Mouse (Mus musculus): ENCODE measurements around the gene Cxcl17. TPM values are rescaled to one million over a fixed set of nuclear protein-coding genes. Genes with fewer than 3 reads are reported as not detected.
A peak's percentile ranks its signal among the peaks of the same experiment; 100 is the strongest.

Gene Cxcl17
- polyA plus RNA-seq, 1 experiment from 2014 or later = 0.18 TPM

DNA sequence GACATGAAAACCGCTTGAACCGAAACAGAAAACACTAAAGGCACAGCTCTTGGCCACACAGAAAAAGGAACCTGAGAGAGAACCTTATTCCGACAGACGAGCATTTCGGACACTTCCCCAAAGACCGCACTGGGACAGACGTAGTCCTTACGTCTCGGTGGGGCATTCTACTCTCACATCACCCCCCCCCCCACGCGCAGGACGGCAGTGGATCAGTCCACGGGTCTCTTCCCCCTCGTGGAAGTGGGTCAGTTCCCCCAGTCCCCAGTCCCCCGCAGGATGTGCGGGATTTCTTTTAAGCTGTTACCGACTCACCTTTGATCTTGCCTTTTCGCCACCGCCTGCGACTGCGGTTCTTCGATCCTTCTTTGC is 17.5 kb downstream of the Cxcl17 start:
- peak overlapping the region; percentile 70 for H3K4me3 ChIP-seq (ENCODE audit: low read length)
- peak overlapping the region; percentile 68 for H3K4me2 ChIP-seq (ENCODE audit: low read depth, low read length)
- peak; percentile 31 for ATAC-seq
- H3K9me3 ChIP-seq (ENCODE audit: control insufficient read depth, low read length) = no peaks in the 10 kb centered on the region
- peaks cover 37% of the 10 kb centered on the region for H3K4me1 ChIP-seq (ENCODE audit: control insufficient read depth, insufficient read depth, low read length)
- no peaks in the 10 kb centered on the region for H3K27me3 ChIP-seq (replicated peaks; ENCODE audit: control insufficient read depth, insufficient read depth, low read length)
- no peaks in the 10 kb centered on the region for H3K36me3 ChIP-seq (ENCODE audit: control insufficient read depth, insufficient read depth, low read length)
- under 1% methylated on average over 22 of the region's 22 CpGs for WGBS
- peak overlapping the region; percentile 45; the same call in 1 of the 2 replicates for H3K27ac ChIP-seq (ENCODE audit: low read length)
- H3K9ac ChIP-seq (ENCODE audit: low read depth, low read length) = peak overlapping the region; percentile 78

DNA sequence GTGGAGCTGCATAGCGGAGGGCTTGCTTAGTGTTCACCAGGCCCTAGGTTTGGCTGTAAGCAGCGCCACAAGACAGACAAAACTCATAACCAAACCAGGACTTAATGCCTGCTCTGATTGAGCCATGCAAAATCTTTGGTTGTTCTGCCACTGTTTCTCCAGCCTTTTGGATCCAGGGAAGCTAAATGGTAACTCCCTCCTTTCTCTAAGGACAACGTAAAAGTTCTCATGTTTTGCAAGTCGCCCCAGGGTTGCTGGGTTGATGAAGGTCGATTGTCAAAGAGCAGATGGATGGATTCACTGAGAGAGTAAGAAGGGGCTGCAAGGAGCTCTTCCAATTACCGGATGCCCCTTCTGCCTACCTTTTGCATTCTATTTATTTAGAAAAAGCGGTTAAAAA is 17.9 kb downstream of the Cxcl17 start:
- H3K27ac ChIP-seq (ENCODE audit: low read length) = no peak overlapping the region
- WGBS = 11% methylated on average over 7 of the region's 7 CpGs
- no peaks in the 10 kb centered on the region for H3K27me3 ChIP-seq (replicated peaks; ENCODE audit: control insufficient read depth, insufficient read depth, low read length)
- peak overlapping the region; percentile 70 for H3K4me3 ChIP-seq (ENCODE audit: low read length)
- no peaks in the 10 kb centered on the region for H3K9me3 ChIP-seq (ENCODE audit: control insufficient read depth, low read length)
- H3K36me3 ChIP-seq (ENCODE audit: control insufficient read depth, insufficient read depth, low read length) = no peaks in the 10 kb centered on the region
- H3K9ac ChIP-seq (ENCODE audit: low read depth, low read length) = peak overlapping the region; percentile 78
- no peak for ATAC-seq
- H3K4me1 ChIP-seq (ENCODE audit: control insufficient read depth, insufficient read depth, low read length) = peaks cover 42% of the 10 kb centered on the region
- H3K4me2 ChIP-seq (ENCODE audit: low read depth, low read length) = peak overlapping the region; percentile 68

DNA sequence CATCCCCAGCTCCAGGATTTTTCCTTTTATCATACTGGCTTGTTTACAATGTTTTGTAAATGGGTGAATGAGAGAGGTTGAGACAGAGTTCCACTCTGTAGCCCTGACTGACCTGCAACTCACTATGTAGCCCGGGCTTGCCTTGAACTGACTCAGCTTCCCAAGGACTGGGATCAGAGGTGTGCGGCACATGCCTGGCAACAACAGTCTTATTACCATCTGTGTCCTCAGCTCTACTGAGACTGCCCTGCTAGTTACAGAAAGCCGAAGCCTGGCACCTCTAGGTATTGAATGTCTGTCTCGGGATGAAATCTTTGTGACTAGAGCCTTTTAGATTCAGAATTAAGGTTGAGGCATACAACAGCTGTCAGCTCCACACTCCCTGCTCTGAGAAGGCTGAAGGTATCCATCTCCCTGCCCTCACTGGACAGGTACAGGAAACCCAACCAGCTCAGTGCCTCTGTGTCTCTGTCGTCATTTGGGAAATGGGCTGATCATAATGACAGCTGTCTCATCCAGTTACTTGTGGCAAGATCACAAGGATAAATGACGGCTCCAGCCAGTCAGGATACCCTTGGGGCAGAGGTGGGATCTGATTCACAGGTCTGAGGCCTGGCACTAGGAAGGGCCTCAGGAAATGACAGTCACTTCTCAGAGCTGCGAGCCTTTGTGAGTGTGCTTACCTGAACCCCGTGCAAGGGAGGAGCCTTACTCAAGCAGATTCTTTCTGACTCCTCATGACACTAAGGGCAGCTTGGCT is 19.1 kb downstream of the Cxcl17 start:
- Histone ChIP-seq H3K4me3 (ENCODE audit: low read length) (0 out of 2 replicates have a peak overlapping the region, but pooled peaks have one; percentile 70), H3K9me3 (ENCODE audit: control insufficient read depth, low read length) (no peaks in the 10 kb centered on the region), H3K27ac (ENCODE audit: low read length) (no peak overlapping the region), H3K4me1 (ENCODE audit: control insufficient read depth, insufficient read depth, low read length) (peaks cover 47% of the 10 kb centered on the region), H3K4me2 (ENCODE audit: low read depth, low read length) (peak overlapping the region; percentile 68), H3K36me3 (ENCODE audit: control insufficient read depth, insufficient read depth, low read length) (no peaks in the 10 kb centered on the region), H3K9ac (ENCODE audit: low read depth, low read length) (no peak overlapping the region), H3K27me3 (replicated peaks; ENCODE audit: control insufficient read depth, insufficient read depth, low read length) (no peaks in the 10 kb centered on the region)
- 79% methylated on average over 8 of the region's 8 CpGs for WGBS
- ATAC-seq = no peak

DNA sequence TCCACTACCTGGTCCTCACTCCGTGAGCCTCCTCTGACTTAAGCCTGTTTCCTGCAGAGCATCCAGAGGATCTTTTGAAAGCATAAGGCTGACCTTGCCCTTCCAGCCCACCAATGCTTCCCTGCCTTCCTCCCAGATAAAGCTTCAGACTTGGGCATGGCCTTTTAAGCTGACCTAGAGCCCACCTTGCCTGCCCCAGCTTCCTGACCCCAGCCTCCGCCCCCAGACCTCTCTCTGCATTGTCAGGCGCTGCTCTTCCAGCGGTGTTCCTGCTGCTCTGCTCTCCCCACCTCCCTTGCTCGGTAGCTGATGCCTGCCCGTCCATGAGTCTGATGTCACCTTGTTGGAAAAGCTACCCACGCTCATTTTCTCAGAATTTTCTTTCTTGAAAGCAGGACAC is 19.8 kb downstream of the Cxcl17 start:
- H3K4me1 ChIP-seq (ENCODE audit: control insufficient read depth, insufficient read depth, low read length) = peaks cover 47% of the 10 kb centered on the region
- no peaks in the 10 kb centered on the region for H3K9me3 ChIP-seq (ENCODE audit: control insufficient read depth, low read length)
- no peak overlapping the region for H3K4me3 ChIP-seq (ENCODE audit: low read length)
- no peak overlapping the region for H3K27ac ChIP-seq (ENCODE audit: low read length)
- no peak overlapping the region for H3K9ac ChIP-seq (ENCODE audit: low read depth, low read length)
- no peak overlapping the region for H3K4me2 ChIP-seq (ENCODE audit: low read depth, low read length)
- no peak for ATAC-seq
- WGBS = 66% methylated on average over 7 of the region's 7 CpGs
- H3K27me3 ChIP-seq (replicated peaks; ENCODE audit: control insufficient read depth, insufficient read depth, low read length) = no peaks in the 10 kb centered on the region
- H3K36me3 ChIP-seq (ENCODE audit: control insufficient read depth, insufficient read depth, low read length) = no peaks in the 10 kb centered on the region

DNA sequence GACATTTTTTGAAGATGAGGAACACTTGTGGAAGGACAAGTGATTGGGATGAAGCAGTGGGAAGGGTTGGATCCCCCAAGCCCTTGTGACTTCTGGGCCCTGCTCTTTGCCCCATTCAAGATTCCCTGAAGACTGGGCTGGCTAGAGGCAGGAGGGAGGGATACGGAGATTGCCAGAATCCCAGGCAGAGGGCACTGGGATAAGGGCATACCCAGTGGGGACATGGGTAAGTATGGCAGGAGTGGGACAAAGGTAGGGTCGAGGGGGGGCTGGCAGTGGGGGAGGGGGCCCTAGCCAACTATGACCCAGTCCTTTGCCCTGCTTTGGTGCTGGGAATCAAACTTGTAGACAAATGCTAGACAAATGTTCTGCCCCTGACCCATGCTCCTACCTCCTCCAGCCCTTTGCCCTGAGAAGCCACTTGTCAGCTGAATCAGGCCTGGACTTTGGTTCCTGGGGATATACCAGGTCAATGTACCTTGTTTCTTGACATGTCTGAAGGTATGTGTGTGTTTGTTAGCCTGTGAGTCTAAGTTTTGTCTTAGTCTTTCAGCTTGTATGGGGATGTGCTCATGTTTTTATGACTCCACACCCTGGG is 20.7 kb downstream of the Cxcl17 start:
- H3K9me3 ChIP-seq (ENCODE audit: control insufficient read depth, low read length) = no peaks in the 10 kb centered on the region
- H3K36me3 ChIP-seq (ENCODE audit: control insufficient read depth, insufficient read depth, low read length) = no peaks in the 10 kb centered on the region
- H3K4me2 ChIP-seq (ENCODE audit: low read depth, low read length) = no peak overlapping the region
- WGBS = 88% methylated on average over 2 of the region's 2 CpGs
- no peak overlapping the region for H3K9ac ChIP-seq (ENCODE audit: low read depth, low read length)
- H3K4me1 ChIP-seq (ENCODE audit: control insufficient read depth, insufficient read depth, low read length) = peaks cover 47% of the 10 kb centered on the region
- H3K4me3 ChIP-seq (ENCODE audit: low read length) = no peak overlapping the region
- H3K27ac ChIP-seq (ENCODE audit: low read length) = no peak overlapping the region
- H3K27me3 ChIP-seq (replicated peaks; ENCODE audit: control insufficient read depth, insufficient read depth, low read length) = no peaks in the 10 kb centered on the region
- ATAC-seq = no peak

DNA sequence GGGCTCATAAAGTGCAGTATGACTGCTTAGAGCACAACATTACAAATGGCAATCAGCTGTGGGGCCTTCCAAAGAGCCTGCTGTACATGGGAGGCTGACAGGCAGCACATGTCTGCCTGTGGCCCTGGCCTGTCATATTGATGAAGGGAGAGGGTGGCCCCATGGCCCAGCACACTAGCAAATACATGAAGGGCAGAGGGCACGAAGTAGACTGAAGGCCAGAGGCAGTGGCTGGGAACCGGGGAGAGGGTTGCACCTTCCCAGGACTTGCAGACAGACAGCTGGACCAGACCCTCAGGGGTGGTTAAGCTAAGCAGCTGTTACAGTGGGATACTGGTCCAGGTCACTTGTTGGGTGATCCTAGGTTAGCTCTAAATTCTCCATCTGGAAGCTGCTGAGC is 21.7 kb downstream of the Cxcl17 start:
- Histone ChIP-seq H3K27me3 (replicated peaks; ENCODE audit: control insufficient read depth, insufficient read depth, low read length) (no peaks in the 10 kb centered on the region), H3K9me3 (ENCODE audit: control insufficient read depth, low read length) (no peaks in the 10 kb centered on the region), H3K4me2 (ENCODE audit: low read depth, low read length) (no peak overlapping the region), H3K27ac (ENCODE audit: low read length) (peak overlapping the region; percentile 38; the same call in 1 of the 2 replicates), H3K4me1 (ENCODE audit: control insufficient read depth, insufficient read depth, low read length) (peaks cover 50% of the 10 kb centered on the region), H3K9ac (ENCODE audit: low read depth, low read length) (no peak overlapping the region), H3K4me3 (ENCODE audit: low read length) (no peak overlapping the region), H3K36me3 (ENCODE audit: control insufficient read depth, insufficient read depth, low read length) (no peaks in the 10 kb centered on the region)
- 47% methylated on average over 2 of the region's 2 CpGs for WGBS
- no peak for ATAC-seq

DNA sequence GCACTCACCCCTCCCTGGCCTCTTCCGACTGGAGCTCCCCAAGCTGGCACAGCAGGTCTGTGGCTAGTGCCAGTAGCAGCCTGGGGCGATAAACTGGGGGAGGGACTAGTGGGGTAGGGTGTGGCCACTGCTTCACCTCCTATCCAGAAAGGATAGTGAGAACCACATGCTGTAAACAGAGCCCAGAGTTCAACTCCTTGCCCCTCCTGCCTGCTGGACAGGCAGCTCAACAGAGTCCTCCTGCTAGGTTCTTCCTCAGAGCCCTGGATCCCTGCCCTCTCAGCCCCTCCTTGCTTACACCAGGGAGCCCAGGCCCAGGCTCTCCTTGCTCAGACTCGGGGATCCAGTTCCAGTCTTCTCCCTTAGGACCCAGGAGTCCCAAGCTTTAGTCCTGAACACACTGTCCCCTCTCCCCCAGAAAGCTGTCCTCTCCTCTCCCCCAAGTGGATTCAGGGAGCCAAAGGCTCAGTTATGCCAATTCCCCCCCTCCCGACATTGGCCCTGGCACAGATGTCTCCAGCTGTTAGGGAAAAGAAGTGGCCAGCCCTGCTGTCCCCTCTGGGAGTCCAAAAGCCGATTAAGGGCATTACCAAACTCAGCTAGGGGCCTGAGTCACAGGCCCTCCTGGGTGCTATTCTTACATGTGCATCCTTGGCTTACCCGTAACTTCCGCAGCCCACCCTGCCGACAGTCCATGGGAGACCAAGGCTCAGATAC is 22.5 kb downstream of the Cxcl17 start:
- H3K27ac ChIP-seq (ENCODE audit: low read length) = peak overlapping the region; percentile 38
- 49% methylated on average over 8 of the region's 8 CpGs for WGBS
- peaks cover 54% of the 10 kb centered on the region for H3K4me1 ChIP-seq (ENCODE audit: control insufficient read depth, insufficient read depth, low read length)
- peak; percentile 81 for ATAC-seq
- H3K36me3 ChIP-seq (ENCODE audit: control insufficient read depth, insufficient read depth, low read length) = no peaks in the 10 kb centered on the region
- peak overlapping the region; percentile 42 for H3K9ac ChIP-seq (ENCODE audit: low read depth, low read length)
- H3K4me2 ChIP-seq (ENCODE audit: low read depth, low read length) = no peak overlapping the region
- no peaks in the 10 kb centered on the region for H3K27me3 ChIP-seq (replicated peaks; ENCODE audit: control insufficient read depth, insufficient read depth, low read length)
- no peaks in the 10 kb centered on the region for H3K9me3 ChIP-seq (ENCODE audit: control insufficient read depth, low read length)
- H3K4me3 ChIP-seq (ENCODE audit: low read length) = no peak overlapping the region

DNA sequence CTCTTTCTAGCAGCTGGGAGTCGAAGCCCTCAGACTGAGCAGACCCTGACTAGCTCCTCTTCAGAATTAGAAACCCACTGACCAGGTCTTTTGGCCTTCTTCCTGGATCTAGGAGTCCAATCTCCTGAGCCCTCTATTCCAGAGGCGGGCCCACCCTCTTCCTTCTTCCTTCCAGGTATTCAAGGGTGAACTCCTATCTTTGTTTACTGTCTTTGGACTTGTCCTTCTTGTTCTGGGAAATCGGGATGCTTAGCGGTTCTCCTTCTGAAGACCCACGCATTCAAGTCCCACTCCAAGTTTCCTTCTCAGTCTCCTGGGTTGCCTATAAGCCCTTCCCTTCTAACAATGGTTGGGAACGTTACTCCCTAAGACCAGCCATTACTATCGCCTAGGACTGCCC is 23.8 kb downstream of the Cxcl17 start:
- H3K4me2 ChIP-seq (ENCODE audit: low read depth, low read length) = no peak overlapping the region
- H3K4me1 ChIP-seq (ENCODE audit: control insufficient read depth, insufficient read depth, low read length) = peaks cover 45% of the 10 kb centered on the region
- no peak for ATAC-seq
- no peaks in the 10 kb centered on the region for H3K27me3 ChIP-seq (replicated peaks; ENCODE audit: control insufficient read depth, insufficient read depth, low read length)
- peaks cover 7% of the 10 kb centered on the region; the same call in 1 of the 2 replicates for H3K36me3 ChIP-seq (ENCODE audit: control insufficient read depth, insufficient read depth, low read length)
- no peaks in the 10 kb centered on the region for H3K9me3 ChIP-seq (ENCODE audit: control insufficient read depth, low read length)
- no peak overlapping the region for H3K4me3 ChIP-seq (ENCODE audit: low read length)
- no peak overlapping the region for H3K27ac ChIP-seq (ENCODE audit: low read length)
- no peak overlapping the region for H3K9ac ChIP-seq (ENCODE audit: low read depth, low read length)
- 83% methylated on average over 7 of the region's 7 CpGs for whole genome bisulfite sequencing

DNA sequence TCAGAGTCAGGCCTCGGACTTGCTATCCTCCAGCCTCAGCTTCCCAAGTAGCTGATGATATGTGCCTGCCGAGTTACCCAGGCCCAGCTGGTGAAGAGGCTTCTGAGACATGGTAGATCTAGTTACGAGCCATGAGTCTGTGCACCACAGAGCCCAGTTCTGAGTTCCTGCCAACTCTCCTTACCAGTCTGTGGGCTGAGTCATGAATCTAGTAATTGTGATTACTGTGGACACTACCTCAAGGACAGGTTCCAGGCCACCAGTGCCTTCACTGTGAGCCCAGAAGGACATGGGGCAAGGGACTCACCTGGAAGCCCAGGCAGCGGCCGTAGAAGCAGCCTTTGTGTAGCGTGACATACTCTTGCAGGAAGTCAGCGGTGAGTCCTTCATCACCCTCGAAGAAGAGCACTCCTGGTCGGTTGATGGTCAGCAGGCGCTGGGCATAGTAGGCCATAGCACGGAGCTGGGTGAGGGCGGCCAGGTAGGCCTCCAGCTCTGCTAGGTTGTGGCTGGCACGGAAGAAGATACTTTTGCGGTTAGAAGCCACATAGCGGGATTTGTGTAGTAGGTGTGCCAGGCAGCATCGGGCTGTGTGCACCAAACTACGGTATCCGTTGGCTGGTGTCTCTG is 24.8 kb downstream of the Cxcl17 start:
- 91% methylated on average over 18 of the region's 18 CpGs for WGBS
- peaks cover 7% of the 10 kb centered on the region for H3K36me3 ChIP-seq (ENCODE audit: control insufficient read depth, insufficient read depth, low read length)
- no peak overlapping the region for H3K9ac ChIP-seq (ENCODE audit: low read depth, low read length)
- no peak for ATAC-seq
- H3K9me3 ChIP-seq (ENCODE audit: control insufficient read depth, low read length) = no peaks in the 10 kb centered on the region
- no peak overlapping the region for H3K27ac ChIP-seq (ENCODE audit: low read length)
- H3K4me1 ChIP-seq (ENCODE audit: control insufficient read depth, insufficient read depth, low read length) = peaks cover 43% of the 10 kb centered on the region
- no peak overlapping the region for H3K4me3 ChIP-seq (ENCODE audit: low read length)
- H3K4me2 ChIP-seq (ENCODE audit: low read depth, low read length) = no peak overlapping the region
- H3K27me3 ChIP-seq (replicated peaks; ENCODE audit: control insufficient read depth, insufficient read depth, low read length) = no peaks in the 10 kb centered on the region
